Mouse (Mus musculus): ENCODE results near the gene Prss50. TPM values are rescaled to one million over a fixed set of nuclear protein-coding genes. Genes with fewer than 3 reads are reported as not detected.

The Prss50 gene
- polyA plus RNA-seq, 1 experiment from 2014 or later: 0.24 TPM

- Histone ChIP-seq H3K36me3 (ENCODE audit: control insufficient read depth, insufficient read depth, low read length) (no peaks in the 10 kb centered on the region), H3K4me3 (ENCODE audit: low read length) (no peak overlapping the region), H3K27me3 (ENCODE audit: control insufficient read depth, insufficient read depth, low read length) (no peaks in the 10 kb centered on the region), H3K27ac (ENCODE audit: low read depth, low read length) (no peak overlapping the region), H3K4me1 (ENCODE audit: control insufficient read depth, insufficient read depth, low read length) (no peaks in the 10 kb centered on the region), H3K4me2 (replicated peaks; ENCODE audit: low read depth, low read length) (no peak overlapping the region), H3K9me3 (ENCODE audit: control insufficient read depth, low read length) (no peaks in the 10 kb centered on the region), H3K9ac (ENCODE audit: low read depth, low read length) (no peak overlapping the region)
- 90% methylated on average over 11 of the region's 11 CpGs for WGBS
- no peak for ATAC-seq (ENCODE audit: low FRiP score, low TSS enrichment)
These were observed 49.6 kb downstream of the Prss50 start for GRCm38 (mm10) chr9:110907201-110907837.

GRCm38 (mm10) chr9:110907838-110908630, 50.3 kb downstream of the Prss50 start:
- Histone ChIP-seq H3K36me3 (ENCODE audit: control insufficient read depth, insufficient read depth, low read length) (no peaks in the 10 kb centered on the region), H3K9ac (ENCODE audit: low read depth, low read length) (no peak overlapping the region), H3K4me2 (replicated peaks; ENCODE audit: low read depth, low read length) (no peak overlapping the region), H3K4me1 (ENCODE audit: control insufficient read depth, insufficient read depth, low read length) (no peaks in the 10 kb centered on the region), H3K27ac (ENCODE audit: low read depth, low read length) (no peak overlapping the region), H3K4me3 (ENCODE audit: low read length) (no peak overlapping the region), H3K9me3 (ENCODE audit: control insufficient read depth, low read length) (no peaks in the 10 kb centered on the region), H3K27me3 (ENCODE audit: control insufficient read depth, insufficient read depth, low read length) (no peaks in the 10 kb centered on the region)
- WGBS: 77% methylated on average over 4 of the region's 4 CpGs
- no peak for ATAC-seq (ENCODE audit: low FRiP score, low TSS enrichment)

- H3K9ac ChIP-seq (ENCODE audit: low read depth, low read length): no peak overlapping the region
- WGBS: 97% methylated on average over 3 of the region's 3 CpGs
- no peak overlapping the region for H3K27ac ChIP-seq (ENCODE audit: low read depth, low read length)
- no peak overlapping the region for H3K4me3 ChIP-seq (ENCODE audit: low read length)
- H3K9me3 ChIP-seq (ENCODE audit: control insufficient read depth, low read length): no peaks in the 10 kb centered on the region
- H3K4me1 ChIP-seq (ENCODE audit: control insufficient read depth, insufficient read depth, low read length): no peaks in the 10 kb centered on the region
- H3K36me3 ChIP-seq (ENCODE audit: control insufficient read depth, insufficient read depth, low read length): no peaks in the 10 kb centered on the region
- no peaks in the 10 kb centered on the region for H3K27me3 ChIP-seq (ENCODE audit: control insufficient read depth, insufficient read depth, low read length)
- no peak for ATAC-seq (ENCODE audit: low FRiP score, low TSS enrichment)
- H3K4me2 ChIP-seq (replicated peaks; ENCODE audit: low read depth, low read length): no peak overlapping the region
These were observed 50.9 kb downstream of the Prss50 start for GRCm38 (mm10) chr9:110908631-110909016.

- no peak overlapping the region for H3K4me3 ChIP-seq (ENCODE audit: low read length)
- H3K27ac ChIP-seq (ENCODE audit: low read depth, low read length): no peak overlapping the region
- H3K9ac ChIP-seq (ENCODE audit: low read depth, low read length): no peak overlapping the region
- no peaks in the 10 kb centered on the region for H3K9me3 ChIP-seq (ENCODE audit: control insufficient read depth, low read length)
- no peaks in the 10 kb centered on the region for H3K36me3 ChIP-seq (ENCODE audit: control insufficient read depth, insufficient read depth, low read length)
- no peaks in the 10 kb centered on the region for H3K4me1 ChIP-seq (ENCODE audit: control insufficient read depth, insufficient read depth, low read length)
- no peaks in the 10 kb centered on the region for H3K27me3 ChIP-seq (ENCODE audit: control insufficient read depth, insufficient read depth, low read length)
- 79% methylated on average over 6 of the region's 6 CpGs for WGBS
- H3K4me2 ChIP-seq (replicated peaks; ENCODE audit: low read depth, low read length): no peak overlapping the region
- no peak for ATAC-seq (ENCODE audit: low FRiP score, low TSS enrichment)
These were observed 51.7 kb downstream of the Prss50 start for GRCm38 (mm10) chr9:110909371-110909967.

Other genes starting within 250 kb of the Prss50 start
- 23.6 and 64.4 TPM in 2 replicates for gene Nradd, start 233.5 kb upstream of the Prss50 start, polyA plus RNA-seq (2014; fragmentation: Nextera tagmentation; extraction: Ambion mirVana)
- gene Nbeal2, start 203.8 kb upstream of the Prss50 start, polyA plus RNA-seq (2014; fragmentation: Nextera tagmentation; extraction: Ambion mirVana): 2.6 and 4.8 TPM in 2 replicates
- 160 and 193 TPM in 2 replicates for gene Ccdc12, start 201.5 kb upstream of the Prss50 start, polyA plus RNA-seq (2014; fragmentation: Nextera tagmentation; extraction: Ambion mirVana)
- 0.96 and 1.4 TPM in 2 replicates for gene Myl3, start 116.1 kb upstream of the Prss50 start, polyA plus RNA-seq (2014; fragmentation: Nextera tagmentation; extraction: Ambion mirVana)
- 27.3 and 40.9 TPM in 2 replicates for gene Pth1r, start 110.8 kb upstream of the Prss50 start, polyA plus RNA-seq (2014; fragmentation: Nextera tagmentation; extraction: Ambion mirVana)
- gene Prss42, start 59.8 kb upstream of the Prss50 start, polyA plus RNA-seq (2014; fragmentation: Nextera tagmentation; extraction: Ambion mirVana): not detected in 2 replicates
- gene Prss44, start 44.0 kb upstream of the Prss50 start, polyA plus RNA-seq (2014; fragmentation: Nextera tagmentation; extraction: Ambion mirVana): not detected in 2 replicates
- not detected in 2 replicates for gene Prss43, start 31.3 kb upstream of the Prss50 start, polyA plus RNA-seq (2014; fragmentation: Nextera tagmentation; extraction: Ambion mirVana)
- gene Prss45, start 23.4 kb upstream of the Prss50 start, polyA plus RNA-seq (2014; fragmentation: Nextera tagmentation; extraction: Ambion mirVana): not detected in 2 replicates
- not detected in 2 replicates for gene Prss46, start 13.5 kb upstream of the Prss50 start, polyA plus RNA-seq (2014; fragmentation: Nextera tagmentation; extraction: Ambion mirVana)
- gene Als2cl, start 21.9 kb downstream of the Prss50 start, polyA plus RNA-seq (2014; fragmentation: Nextera tagmentation; extraction: Ambion mirVana): 2.4 and 4.1 TPM in 2 replicates
- 0.38 and 0.49 TPM in 2 replicates for gene Tmie, start 22.1 kb downstream of the Prss50 start, polyA plus RNA-seq (2014; fragmentation: Nextera tagmentation; extraction: Ambion mirVana)
- gene Fam240a, start 58.9 kb downstream of the Prss50 start, polyA plus RNA-seq (2014; fragmentation: Nextera tagmentation; extraction: Ambion mirVana): not detected in 2 replicates
- not detected in 2 replicates for gene Tdgf1, start 88.2 kb downstream of the Prss50 start, polyA plus RNA-seq (2014; fragmentation: Nextera tagmentation; extraction: Ambion mirVana)
- 0.15 TPM in 1 of 2 replicates, not detected in the other for gene Lrrc2, start 93.6 kb downstream of the Prss50 start, polyA plus RNA-seq (2014; fragmentation: Nextera tagmentation; extraction: Ambion mirVana)
- 0.32 TPM in 1 of 2 replicates, not detected in the other for gene Rtp3, start 132.6 kb downstream of the Prss50 start, polyA plus RNA-seq (2014; fragmentation: Nextera tagmentation; extraction: Ambion mirVana)
- 0.31 and 0.41 TPM in 2 replicates for gene Ltf, start 161.3 kb downstream of the Prss50 start, polyA plus RNA-seq (2014; fragmentation: Nextera tagmentation; extraction: Ambion mirVana)
- 0.61 and 0.83 TPM in 2 replicates for gene Ccrl2, start 199.6 kb downstream of the Prss50 start, polyA plus RNA-seq (2014; fragmentation: Nextera tagmentation; extraction: Ambion mirVana)